Mouse (Mus musculus): ENCODE data around the gene Rnf166.

DNA sequence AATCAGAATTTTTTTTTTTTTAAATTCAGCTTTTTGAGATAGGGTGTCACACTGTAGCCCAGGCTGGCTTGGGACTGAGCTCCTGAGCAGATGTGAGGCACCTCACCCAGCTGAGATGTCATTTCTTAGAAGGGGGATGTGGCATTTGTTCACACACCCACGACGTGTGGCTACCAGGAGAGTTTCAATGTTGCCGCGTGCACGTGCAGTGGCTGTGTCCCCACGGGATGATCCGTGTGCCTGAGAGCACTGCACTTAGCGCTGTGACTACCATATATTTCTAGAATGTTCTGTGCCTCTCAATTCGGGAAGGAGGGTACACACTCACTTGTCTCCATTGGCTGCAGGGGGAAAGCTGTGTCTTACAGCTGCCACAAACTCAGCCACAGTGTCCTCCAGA is 39.7 kb downstream of the Rnf166 start:
- TF ChIP-seq CTCF (IDR thresholded peaks at IDR 0.05) (no peak), POLR2A (IDR thresholded peaks at IDR 0.05; ENCODE audit: insufficient read depth, low read depth, low read length) (no peak)
